Mouse (Mus musculus): Measurements from ENCODE around the gene 1700007K13Rik. TPM values are rescaled to one million over a fixed set of nuclear protein-coding genes. Genes with fewer than 3 reads are reported as not detected.

1700007K13Rik gene
- polyA plus RNA-seq, 1 experiment from 2014 or later, result 0.29 TPM

GRCm38 (mm10) chr2:28415387-28416024 is 50.6 kb downstream of the 1700007K13Rik start:
- ATAC-seq (replicated peaks; ENCODE audit: low FRiP score) (no peak), DNase-seq (ENCODE audit: low spot score) (no peak)
- Histone ChIP-seq H3K9ac (ENCODE audit: low read depth, low read length) (no peak overlapping the region), H3K4me1 (replicated peaks; ENCODE audit: control insufficient read depth, insufficient read depth, low read length) (peaks cover 2% of the 10 kb centered on the region; the same call in 1 of the 2 replicates), H3K9me3 (ENCODE audit: control insufficient read depth, low read length) (no peaks in the 10 kb centered on the region), H3K4me3 (ENCODE audit: low read depth, low read length) (no peak overlapping the region), H3K27ac (ENCODE audit: low read depth, low read length) (no peak overlapping the region), H3K36me3 (ENCODE audit: control insufficient read depth, insufficient read depth, low read length) (no peaks in the 10 kb centered on the region), H3K4me2 (no peak overlapping the region), H3K27me3 (replicated peaks; ENCODE audit: control insufficient read depth, insufficient read depth, low read length) (no peaks in the 10 kb centered on the region)
- WGBS, result 69% methylated on average over 10 of the region's 10 CpGs

- Histone ChIP-seq H3K27ac (ENCODE audit: low read depth, low read length) (no peak overlapping the region), H3K36me3 (ENCODE audit: control insufficient read depth, insufficient read depth, low read length) (no peaks in the 10 kb centered on the region), H3K9ac (ENCODE audit: low read depth, low read length) (no peak overlapping the region), H3K4me3 (ENCODE audit: low read depth, low read length) (no peak overlapping the region), H3K4me1 (replicated peaks; ENCODE audit: control insufficient read depth, insufficient read depth, low read length) (peaks cover 2% of the 10 kb centered on the region; the same call in 1 of the 2 replicates), H3K27me3 (replicated peaks; ENCODE audit: control insufficient read depth, insufficient read depth, low read length) (no peaks in the 10 kb centered on the region), H3K9me3 (ENCODE audit: control insufficient read depth, low read length) (no peaks in the 10 kb centered on the region), H3K4me2 (no peak overlapping the region)
- DNase-seq (ENCODE audit: low spot score) (no peak), ATAC-seq (replicated peaks; ENCODE audit: low FRiP score) (no peak)
- WGBS, result 80% methylated on average over 5 of the region's 5 CpGs
Observed at GRCm38 (mm10) chr2:28414757-28415137, 51.4 kb downstream of the 1700007K13Rik start.

DNA sequence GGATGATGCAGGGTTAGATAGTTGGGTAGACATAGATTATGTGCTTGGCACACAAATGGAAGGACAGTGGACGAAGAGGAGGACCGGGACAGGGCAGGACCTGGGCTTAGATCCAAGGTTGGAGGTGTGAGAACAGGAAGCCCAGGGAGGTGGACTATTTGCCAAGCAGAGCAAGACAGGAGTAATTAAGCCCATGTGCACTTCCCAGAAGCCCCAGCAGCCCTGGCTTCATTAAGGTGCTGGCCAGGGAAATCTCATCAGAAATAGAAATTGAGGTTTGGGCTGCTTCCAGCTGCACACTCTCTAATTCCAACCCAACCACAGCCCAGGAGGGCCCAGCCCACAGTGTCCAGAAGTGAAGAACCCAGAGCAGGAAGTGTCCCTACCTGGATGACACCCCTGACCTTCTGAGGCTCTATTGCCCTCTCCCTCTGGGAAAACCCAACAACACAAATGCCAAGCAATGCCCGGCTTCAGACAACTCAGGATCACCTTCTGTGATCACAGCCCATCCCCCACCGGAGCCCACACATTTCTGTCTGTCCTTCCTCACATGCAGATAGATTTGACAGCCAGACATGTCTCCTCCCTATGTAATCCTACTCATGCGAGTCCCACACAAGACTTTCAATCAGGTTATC is 51.9 kb downstream of the 1700007K13Rik start:
- no peak overlapping the region for H3K4me3 ChIP-seq (ENCODE audit: low read depth, low read length)
- H3K27ac ChIP-seq (ENCODE audit: low read depth, low read length), result no peak overlapping the region
- no peaks in the 10 kb centered on the region for H3K36me3 ChIP-seq (ENCODE audit: control insufficient read depth, insufficient read depth, low read length)
- no peaks in the 10 kb centered on the region for H3K27me3 ChIP-seq (replicated peaks; ENCODE audit: control insufficient read depth, insufficient read depth, low read length)
- ATAC-seq (replicated peaks; ENCODE audit: low FRiP score) (no peak), DNase-seq (ENCODE audit: low spot score) (no peak)
- no peak overlapping the region for H3K9ac ChIP-seq (ENCODE audit: low read depth, low read length)
- H3K4me2 ChIP-seq, result no peak overlapping the region
- no peaks in the 10 kb centered on the region for H3K9me3 ChIP-seq (ENCODE audit: control insufficient read depth, low read length)
- H3K4me1 ChIP-seq (replicated peaks; ENCODE audit: control insufficient read depth, insufficient read depth, low read length), result peaks cover 2% of the 10 kb centered on the region; the same call in 1 of the 2 replicates
- WGBS, result 74% methylated on average over 5 of the region's 5 CpGs

GRCm38 (mm10) chr2:28412936-28413335 is 53.2 kb downstream of the 1700007K13Rik start:
- H3K4me2 ChIP-seq, result no peak overlapping the region
- H3K36me3 ChIP-seq (ENCODE audit: control insufficient read depth, insufficient read depth, low read length), result no peaks in the 10 kb centered on the region
- H3K9me3 ChIP-seq (ENCODE audit: control insufficient read depth, low read length), result no peaks in the 10 kb centered on the region
- no peak for DNase-seq (ENCODE audit: low spot score)
- no peak overlapping the region for H3K4me3 ChIP-seq (ENCODE audit: low read depth, low read length)
- H3K27me3 ChIP-seq (replicated peaks; ENCODE audit: control insufficient read depth, insufficient read depth, low read length), result no peaks in the 10 kb centered on the region
- H3K4me1 ChIP-seq (replicated peaks; ENCODE audit: control insufficient read depth, insufficient read depth, low read length), result peaks cover 2% of the 10 kb centered on the region; the same call in 1 of the 2 replicates
- no peak for ATAC-seq (replicated peaks; ENCODE audit: low FRiP score)
- no peak overlapping the region for H3K27ac ChIP-seq (ENCODE audit: low read depth, low read length)
- WGBS, result 68% methylated on average over 6 of the region's 6 CpGs
- H3K9ac ChIP-seq (ENCODE audit: low read depth, low read length), result no peak overlapping the region

Other genes with a start within 250 kb of the 1700007K13Rik start
- gene Ppp1r26, start 19.5 kb downstream of the 1700007K13Rik start, polyA plus RNA-seq (2014; fragmentation: Nextera tagmentation; extraction: Ambion mirVana), result 1.3 and 1.5 TPM in 2 replicates
- 68.2 and 69.3 TPM in 2 replicates for gene Mrps2, start 1.7 kb upstream of the 1700007K13Rik start, polyA plus RNA-seq (2014; fragmentation: Nextera tagmentation; extraction: Ambion mirVana)
- 0.22 and 0.32 TPM in 2 replicates for gene Gbgt1, start 30.6 kb upstream of the 1700007K13Rik start, polyA plus RNA-seq (2014; fragmentation: Nextera tagmentation; extraction: Ambion mirVana)
- 0.73 and 0.78 TPM in 2 replicates for gene Gm10134, start 39.8 kb upstream of the 1700007K13Rik start, polyA plus RNA-seq (2014; fragmentation: Nextera tagmentation; extraction: Ambion mirVana)
- gene Ralgds, start 46.8 kb upstream of the 1700007K13Rik start, polyA plus RNA-seq (2014; fragmentation: Nextera tagmentation; extraction: Ambion mirVana), result 11.3 and 12.9 TPM in 2 replicates
- gene Cel, start 97.1 kb upstream of the 1700007K13Rik start, polyA plus RNA-seq (2014; fragmentation: Nextera tagmentation; extraction: Ambion mirVana), result not detected in 2 replicates
- 30.8 and 32.9 TPM in 2 replicates for gene Gtf3c5, start 117.4 kb upstream of the 1700007K13Rik start, polyA plus RNA-seq (2014; fragmentation: Nextera tagmentation; extraction: Ambion mirVana)
- gene Gfi1b, start 155.7 kb upstream of the 1700007K13Rik start, polyA plus RNA-seq (2014; fragmentation: Nextera tagmentation; extraction: Ambion mirVana), result 143 and 151 TPM in 2 replicates
- 20.7 and 21.3 TPM in 2 replicates for gene Tsc1, start 174.9 kb upstream of the 1700007K13Rik start, polyA plus RNA-seq (2014; fragmentation: Nextera tagmentation; extraction: Ambion mirVana)
- gene Spaca9, start 233.4 kb upstream of the 1700007K13Rik start, polyA plus RNA-seq (2014; fragmentation: Nextera tagmentation; extraction: Ambion mirVana), result 3.5 and 4.4 TPM in 2 replicates
- 0.38 and 0.69 TPM in 2 replicates for gene Ak8, start 233.8 kb upstream of the 1700007K13Rik start, polyA plus RNA-seq (2014; fragmentation: Nextera tagmentation; extraction: Ambion mirVana)

All from liver, embryonic 11.5 days (tissue).